Mouse (Mus musculus) brain, adult 2 months (tissue): Measurements from ENCODE around the gene Samd8.

Source experiments
- DNase-seq: peaks from one replicate; pipeline ENCODE4 v3.0.0; 2011; ENCODE audit warnings: low read depth, low spot score

Samd8 gene

DNA sequence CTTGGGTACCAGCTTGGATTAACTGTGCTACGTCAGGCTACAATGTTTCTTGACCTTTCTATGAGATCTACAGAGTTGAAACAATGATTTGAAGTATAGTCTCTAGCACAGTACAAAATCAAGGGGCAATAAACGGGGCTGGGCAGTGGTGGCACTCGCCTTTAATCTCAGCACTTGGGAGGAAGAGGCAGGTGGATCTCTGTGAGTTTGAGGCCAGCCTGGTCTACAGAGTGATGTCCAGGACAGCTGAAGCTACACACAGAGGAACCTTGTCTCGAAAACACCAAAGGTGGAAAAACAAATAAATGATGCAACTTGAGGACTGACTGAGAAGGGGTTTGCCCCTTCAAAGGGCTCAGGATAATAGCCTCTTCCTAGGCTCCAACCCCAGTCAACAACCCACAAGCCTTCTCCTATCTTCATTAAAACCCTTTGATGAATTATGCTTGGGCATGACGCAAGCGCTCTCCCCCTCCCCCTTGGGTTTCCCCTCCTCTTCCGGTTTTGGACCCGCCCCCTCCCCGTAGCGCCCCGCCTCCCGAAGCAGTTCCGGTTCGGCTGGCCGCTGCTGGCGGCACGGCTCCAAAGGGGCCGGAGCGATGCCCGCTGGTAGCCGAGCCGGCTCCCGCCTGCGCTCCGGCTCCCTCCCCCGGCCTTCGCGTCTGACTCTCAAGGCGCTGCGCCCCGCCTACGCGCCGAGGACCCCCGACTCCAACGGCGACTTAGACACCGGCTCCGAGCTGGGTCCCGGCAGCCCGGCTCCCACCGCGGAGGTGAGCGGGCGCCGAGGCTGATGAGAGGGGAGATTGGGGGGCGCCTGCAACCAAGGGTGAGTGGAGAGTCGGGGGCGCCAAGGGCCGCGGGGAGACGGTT is at the start of gene Samd8:
TSS of gene Samd8 (plus strand) at position 524 of the 873 bp plus-strand sequence.
- peak; percentile 96 for DNase-seq

DNA sequence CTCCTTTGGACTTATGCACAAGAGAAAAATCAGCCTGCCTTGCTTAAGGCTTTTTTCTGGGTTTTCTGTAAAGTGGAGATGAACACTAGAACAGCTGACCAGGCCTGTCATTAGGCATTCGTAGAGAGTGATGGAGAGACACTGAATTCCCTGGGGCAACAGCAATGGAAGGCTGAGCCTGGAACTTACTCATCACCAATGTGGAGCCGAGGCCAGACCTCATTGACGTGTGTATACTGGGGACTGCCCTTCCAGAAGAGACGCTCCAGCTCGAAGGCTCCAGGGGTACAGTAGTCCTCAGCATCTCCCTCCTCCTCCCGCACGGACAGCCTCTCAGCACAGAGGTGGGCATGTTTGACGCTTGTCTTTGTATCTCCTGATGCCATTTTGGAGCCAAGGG is 47.6 kb upstream of the Samd8 start:
- DNase-seq = no peak

DNA sequence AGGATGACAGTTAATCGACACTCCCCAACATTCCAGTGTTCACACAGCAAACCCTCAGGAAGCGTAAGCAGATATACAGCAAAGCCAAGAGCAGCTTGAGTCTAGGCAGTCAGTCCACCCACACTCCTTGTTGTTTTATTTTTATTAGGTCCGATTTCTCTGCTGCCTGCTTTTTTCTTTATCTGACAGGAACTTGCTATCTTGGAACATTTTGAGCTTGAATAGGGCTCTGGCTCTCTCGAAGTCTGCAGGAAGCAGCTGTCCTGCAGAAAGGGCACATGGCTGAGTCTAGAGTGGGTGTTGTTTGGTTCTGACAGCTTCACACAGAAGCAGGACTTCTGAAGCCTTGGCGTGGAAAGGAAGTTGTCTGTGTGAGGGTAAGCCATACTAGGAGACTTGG is 47.1 kb upstream of the Samd8 start:
- DNase-seq = peak; percentile 50

DNA sequence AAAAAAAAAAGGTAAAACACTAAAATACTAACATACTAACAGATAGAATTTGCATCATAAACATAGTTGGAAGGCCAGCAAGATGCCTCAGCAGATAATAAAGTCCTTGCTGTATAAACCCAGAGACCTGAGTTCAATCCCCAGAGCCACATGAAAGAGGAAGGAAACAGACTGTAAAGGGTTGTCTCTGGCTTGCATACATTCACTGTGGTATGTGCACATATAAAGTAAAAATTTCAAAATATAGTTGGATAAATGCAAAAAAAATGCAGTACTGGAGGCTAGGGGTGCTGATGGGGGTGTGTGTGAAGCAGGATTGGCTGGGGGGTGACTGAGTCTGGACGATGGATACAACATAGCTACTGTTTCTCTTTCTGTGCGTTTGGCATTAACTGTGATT is 44.9 kb upstream of the Samd8 start:
- no peak for DNase-seq

DNA sequence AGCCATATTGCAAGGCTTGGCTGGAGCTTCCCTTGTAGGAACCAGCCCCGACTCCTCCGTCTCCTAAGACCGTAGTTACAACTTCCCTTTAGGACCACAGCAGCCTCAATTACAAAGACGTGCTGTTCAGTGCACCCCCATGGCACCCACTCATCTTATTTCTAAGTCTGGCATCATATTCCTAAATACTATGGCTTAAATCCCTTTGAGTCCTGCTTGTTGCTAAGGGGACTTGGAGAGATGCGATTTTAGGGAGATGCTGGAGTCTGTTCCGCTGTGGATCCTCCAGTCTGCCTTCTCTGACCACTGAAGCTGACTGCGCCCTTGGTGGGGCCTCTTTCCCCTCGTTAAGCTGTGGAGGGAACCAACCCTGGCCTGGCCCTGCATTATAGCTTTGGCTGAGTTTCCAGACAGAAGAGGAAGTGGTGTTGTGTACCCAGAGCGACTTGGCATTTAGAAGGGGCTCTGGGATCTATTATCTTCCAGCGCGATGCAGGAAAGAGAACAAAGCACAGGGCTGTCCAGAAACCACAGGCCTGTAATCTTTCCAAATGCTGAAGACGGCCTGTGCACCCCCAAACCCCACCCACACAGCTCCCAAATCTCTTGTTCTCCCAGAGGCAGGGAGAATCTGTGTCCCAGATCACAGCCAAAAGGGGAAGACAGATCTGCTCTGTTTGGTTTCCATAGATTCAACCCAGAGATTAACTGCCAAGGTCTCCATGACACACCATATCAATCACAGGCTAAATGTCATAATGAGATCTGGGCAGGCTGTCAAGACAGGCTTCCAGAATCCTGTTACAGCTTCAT is 43.4 kb upstream of the Samd8 start:
- peak; percentile 77 for DNase-seq

DNA sequence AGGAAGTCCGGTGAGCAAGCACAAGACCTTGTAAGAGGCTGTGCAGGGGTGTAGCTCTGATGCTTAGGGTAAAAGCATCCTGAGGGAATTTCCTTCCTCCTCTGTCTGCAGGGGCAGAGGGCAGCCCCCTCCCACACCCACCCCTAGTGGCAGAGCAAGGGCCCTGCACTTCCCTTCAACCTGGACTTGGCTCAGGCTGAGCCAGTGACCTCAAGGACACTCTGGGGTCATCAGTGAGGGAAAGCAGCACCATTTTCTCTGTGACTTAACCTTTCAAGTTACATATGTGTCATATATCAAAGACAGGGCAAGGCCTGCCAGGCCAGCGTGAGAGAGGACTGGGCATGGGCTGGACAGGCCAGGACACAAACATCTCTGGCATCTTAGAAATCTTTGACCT is 40.8 kb upstream of the Samd8 start:
- DNase-seq = no peak

DNA sequence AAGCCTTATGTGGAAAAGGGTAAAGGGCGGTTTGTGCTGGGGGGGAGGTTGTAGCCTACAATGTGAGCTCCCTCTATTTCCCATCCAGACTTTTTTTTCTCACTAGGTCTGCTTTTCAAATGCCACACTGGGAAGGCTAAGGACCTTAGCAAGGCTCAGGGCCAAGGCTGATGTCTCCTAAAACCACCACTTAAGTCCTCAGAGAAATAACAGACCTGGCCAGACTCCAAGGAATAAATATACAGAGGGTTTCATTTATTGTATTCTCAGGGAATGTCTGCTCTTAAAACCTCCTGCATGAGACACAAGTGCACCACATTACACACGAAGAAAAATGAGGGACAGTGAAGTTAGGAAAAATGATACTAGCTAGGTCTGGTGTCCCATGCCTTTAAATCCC is 39.1 kb upstream of the Samd8 start:
- DNase-seq = no peak

DNA sequence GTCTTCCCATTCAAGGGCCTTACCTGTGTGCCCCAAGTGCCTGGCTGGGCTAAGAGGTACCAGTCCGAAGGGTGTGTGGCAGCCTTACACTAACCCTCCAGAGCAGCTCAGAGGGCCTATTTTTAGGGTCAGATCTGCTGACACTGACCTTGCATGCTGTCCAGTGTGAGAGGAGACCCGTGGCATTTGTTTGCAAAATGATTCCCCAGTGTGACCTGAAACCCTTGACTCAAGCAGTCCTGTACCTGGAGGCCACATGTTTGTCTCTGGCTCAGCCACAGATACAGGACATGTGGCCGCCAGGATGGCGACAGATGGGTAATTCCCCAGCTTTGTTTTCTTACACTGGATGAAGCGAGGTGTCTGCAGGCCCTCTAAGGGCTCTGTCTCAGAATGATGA is 35.8 kb upstream of the Samd8 start, which contains the start of gene Dupd1:
TSS of gene Dupd1 (minus strand) at position 91 of the 400 bp plus-strand sequence.
- DNase-seq = no peak

DNA sequence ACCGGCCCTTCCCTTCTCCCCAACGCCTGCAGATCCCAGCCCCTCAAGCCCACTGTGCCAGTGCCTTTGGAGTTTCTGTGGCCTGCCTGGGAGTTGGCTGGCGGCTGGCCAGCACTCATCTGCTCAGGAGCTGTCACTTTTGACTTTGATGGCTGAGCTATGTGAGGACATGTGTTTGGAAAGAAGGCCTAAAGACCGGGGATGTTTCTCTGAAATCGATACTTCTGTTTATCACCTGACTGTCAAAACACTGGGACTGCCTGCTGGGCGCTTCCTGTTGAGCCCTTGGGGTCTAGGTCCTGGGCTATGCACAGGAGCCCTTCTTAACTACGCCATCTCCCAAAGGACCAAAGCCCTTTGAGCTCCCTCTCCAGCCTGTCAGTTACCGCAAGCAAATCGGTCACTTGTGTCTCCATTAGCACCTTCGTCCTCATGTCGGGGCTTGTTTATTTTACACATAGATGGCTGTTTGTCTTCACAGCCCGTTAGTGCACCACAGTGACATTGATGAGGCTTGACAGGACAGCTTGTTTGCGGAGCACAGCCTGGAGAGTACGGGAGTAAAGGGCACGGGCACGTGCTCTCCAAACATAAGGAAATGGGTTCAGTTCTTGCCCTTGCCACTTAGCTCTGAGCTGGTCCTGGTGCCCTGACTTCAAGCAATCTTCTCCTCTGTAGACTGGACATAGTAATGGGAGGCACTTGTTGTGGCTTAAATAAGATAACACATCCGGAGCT is 30.5 kb upstream of the Samd8 start:
- no peak for DNase-seq

DNA sequence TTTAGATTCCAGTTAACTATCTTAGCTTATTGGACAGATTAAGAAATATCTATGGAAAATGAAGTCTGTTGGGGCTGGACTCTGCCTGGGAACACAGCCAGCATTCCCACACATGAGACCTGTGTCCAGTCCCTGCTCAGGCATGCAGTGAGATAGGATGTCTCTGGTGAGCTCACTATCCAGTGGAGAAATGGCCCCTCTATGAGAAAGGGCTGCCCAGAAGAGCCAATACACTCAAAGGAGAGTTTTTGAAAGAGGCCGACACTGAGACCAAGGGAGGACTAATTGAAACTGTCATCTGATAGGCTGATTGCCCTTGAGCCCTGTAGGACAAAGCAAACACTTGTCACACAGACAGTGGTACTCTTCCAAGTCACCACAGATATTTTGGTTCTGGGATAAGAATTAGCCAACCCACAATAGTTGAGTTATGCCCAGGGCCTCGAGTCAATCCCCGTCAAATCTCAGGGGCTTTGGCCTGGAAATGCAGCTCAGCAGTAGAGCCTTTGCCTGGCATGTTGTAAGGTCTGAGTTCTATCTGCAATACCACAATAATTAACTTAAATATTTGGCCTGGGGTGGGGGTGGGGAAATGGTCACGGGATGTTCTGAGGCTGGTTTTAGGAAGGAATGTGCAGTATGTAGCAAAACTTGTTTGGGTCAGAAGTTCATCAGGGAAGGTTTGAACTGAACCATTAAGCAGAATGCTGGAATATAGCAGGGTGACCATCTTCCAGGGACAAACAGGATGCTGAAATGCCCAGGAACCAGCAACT is 29.7 kb upstream of the Samd8 start:
- DNase-seq = no peak

DNA sequence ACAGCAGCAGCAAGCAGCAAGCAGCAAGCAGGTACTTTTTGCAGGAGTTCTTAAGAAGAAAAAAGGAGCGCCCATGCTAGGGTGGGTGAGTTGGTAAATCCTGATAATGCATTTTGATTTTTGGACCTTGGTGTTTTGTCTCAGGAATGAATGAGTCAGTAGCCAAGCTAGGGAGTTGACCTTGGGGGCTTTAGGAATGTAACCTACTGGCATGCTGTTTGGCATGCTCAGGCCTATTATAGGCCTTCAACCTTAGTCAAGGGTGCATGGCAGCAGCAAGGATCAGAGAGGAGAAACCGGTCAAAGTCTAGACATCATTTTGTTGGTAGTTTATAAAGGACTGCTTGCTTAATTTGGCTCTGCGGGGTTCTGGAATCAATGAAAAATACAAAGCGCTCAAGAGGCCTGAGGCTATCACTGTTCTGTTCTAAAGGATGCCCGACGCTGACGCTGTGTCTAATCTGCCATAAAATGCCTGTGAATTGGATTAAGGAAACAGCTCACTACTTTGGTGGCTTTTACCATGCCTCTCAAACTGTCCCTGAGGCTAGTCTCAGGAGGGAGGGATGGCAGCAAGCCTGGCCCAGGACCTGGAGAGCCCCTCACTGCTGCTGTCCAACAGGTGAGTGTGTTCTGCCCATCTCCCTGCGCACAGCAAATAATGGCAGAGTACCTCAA is 28.2 kb upstream of the Samd8 start:
- no peak for DNase-seq

DNA sequence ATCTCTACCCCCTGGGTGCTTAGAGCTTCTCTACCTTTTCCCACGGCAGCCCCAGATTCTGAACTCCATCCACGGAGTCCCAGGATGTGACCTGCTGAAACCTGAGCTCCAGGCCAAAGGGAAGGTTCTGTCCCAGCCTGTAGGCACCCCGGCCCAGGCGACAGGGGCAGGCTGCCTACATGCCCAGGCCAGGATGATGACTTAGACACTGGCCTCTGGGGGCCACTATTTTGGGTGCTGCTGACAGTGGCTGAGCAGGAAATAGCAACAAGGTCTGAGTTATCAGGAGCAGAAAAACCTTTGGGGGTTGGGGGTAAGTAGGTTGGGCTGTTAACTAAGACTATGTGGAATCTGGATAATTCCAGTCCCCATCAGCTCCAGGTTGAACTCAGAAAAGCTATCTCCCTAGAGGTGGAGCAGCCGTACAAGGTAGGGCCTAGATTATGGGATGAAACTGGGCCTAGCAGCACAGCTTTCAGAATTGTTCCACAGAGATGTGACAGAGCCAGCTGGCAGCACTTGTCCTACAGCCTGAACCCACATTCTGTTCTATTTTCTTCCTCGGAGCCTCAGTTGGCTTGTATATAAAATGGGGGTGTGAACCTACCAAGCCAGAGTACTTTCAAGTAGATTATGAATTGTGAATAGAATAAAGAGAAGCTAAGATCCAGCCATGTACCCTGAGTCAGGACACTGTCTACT is 21.1 kb upstream of the Samd8 start:
- DNase-seq = peak; percentile 85

DNA sequence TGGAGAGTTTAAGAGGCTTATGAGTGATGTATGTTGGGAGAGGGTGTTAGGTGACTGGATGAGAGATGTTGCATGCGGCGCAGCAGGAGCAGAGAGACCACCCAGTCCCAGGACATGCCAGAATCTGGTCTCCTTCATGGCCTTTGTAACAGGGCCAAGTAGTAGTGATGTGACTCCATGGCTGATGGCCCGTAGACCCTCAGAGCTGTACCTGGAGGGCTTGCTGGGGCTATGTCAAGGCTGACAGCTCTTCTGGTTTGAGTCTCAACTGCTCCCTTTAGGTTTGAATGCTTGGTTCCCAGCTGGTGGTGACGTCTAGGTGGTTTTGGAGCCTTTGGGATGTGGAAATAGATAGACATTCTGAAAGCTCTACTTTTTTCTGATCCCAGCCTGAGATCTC is 20.4 kb upstream of the Samd8 start:
- DNase-seq = peak; percentile 35

DNA sequence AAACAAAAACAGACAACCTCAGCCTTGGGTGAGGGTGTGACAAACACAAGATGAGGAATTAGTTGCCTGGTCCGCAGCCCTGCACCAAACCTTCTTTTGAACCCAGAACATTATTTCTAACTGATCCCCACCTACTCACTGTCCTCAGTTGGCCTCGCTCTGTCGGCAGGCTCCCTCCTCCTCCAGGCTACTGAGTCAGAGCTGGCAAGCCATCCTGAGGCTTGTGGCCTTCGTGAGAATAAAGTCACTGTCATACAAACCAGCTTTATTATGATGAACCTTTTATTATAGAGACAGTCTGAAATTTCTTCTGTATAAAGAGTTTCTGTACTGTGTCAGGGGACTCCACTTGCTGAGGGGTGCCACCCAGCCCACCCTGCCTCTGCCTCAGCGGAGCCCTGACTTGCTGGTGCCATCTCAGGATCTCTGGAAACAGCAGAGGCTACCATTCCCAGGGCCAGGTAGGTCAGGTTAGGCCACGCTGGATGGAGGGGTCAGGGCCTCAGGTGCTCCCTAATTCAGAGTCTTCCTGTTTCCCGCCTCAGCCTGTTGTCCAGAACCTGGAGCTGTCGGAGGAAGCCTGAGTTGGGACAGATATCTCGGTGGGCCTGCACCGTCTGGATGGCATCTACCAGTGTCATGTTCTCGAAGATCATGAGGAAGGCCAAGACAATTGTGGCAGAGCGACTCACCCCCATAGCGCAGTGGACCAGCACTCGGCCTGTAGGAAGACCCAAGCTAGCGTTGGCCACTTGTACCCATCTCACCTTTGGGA is 17.0 kb upstream of the Samd8 start:
- peak; percentile 79 for DNase-seq

DNA sequence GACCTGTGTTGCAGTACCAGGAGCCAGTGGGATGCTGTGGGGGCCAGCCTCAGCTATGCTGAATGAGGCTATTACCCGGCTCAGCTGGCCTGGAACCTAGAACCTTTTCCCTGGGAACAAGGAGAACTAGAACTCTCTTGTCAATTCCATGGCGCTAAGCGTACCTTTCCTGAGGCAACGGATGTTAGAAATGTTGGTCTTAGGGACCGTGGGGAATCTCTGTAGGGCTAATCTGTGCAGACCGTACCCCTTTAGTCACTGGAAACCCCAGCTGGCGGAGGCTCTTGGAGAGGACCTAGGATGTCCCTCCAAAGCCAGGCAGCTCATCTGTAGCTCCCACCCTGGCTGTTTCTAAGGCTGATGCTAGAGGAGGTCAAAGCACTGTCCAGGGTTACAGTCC is 10.0 kb upstream of the Samd8 start:
- DNase-seq = no peak

DNA sequence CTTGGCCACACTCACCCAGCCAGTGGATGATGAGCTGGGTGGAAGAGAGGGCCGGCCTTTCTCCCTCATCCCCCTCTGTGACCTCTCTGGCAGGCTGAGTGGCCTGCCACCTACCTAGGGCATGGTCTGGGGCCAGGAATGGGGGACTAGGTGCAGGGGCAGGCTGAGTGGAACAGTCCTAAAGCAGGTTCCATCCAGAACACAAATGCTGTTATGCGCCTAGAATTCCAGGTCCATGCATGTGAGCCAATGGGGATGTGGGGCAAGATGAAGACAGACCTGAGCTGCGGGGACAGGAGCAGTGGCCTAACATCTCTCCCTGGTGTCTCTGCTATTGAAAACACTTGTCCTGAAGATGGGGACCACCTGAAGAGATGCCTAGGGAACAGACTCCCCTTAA is 9.0 kb upstream of the Samd8 start:
- DNase-seq = no peak

DNA sequence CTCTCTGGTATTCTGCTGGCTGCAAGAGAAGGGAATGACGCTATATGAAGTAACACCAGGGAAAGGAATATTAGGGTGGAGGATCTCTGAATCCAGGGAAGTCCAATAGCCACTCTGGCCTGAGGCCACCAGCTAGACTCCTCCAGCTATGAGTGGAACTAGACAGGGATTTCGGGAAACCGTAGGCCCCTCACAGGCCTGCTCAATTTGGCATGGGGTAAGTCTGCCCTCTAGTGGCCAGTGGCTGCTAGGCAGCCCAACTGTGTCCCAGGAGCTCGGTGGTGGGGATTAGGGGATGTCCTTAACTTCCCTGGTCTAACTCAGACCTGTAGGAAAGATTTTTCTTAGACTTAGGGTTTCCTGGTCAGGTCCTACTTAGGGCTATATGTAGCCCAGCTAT is 8.5 kb upstream of the Samd8 start:
- DNase-seq = peak; percentile 84

DNA sequence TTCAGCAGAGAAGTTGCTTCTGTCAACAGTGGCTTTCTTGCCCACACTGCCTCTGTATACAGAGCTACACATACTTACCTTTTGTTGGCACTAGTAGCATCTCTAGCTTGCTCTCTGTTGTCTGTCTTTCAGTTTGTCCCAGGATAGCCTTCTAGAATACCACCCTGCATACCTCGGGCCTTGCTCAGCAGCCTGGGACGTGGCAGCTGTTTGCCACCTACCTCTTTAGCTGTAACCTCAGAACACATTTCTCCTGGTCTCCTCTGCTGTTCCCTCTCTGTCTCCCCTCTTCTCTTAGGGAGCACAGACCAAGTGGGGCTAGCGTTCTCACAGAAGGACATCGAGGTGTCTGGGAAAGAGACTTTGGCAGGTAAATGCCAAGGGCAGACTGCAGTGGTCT is 7.9 kb upstream of the Samd8 start:
- no peak for DNase-seq

DNA sequence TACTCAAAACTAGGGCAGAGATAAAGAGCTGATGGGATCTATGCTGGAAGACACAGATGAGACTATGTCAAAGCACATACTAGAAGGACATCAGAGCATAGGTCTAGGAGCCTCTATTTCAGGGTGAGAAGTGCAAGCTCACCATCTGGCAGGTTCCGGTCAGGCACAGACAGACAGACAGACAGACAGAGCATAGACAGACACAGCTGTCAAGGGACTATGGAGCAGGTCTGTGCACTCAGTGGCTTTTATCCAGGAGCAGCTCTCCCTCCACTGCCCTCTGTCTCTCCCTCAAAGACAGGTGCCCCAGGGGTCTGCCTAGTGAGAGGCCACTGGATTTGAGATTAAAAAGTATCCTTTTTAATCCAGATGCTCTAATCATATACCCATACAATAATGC is 6.2 kb upstream of the Samd8 start:
- no peak for DNase-seq
